Mouse (Mus musculus) lung, embryonic 16.5 days (tissue): Measurements from ENCODE around the gene Frmd4b. TPM values are rescaled to one million over a fixed set of nuclear protein-coding genes. Genes with fewer than 3 reads are reported as not detected.

Experiments used
- ATAC-seq: fragments of 200-750 bp; cut with Nextera tagmentation; 2 replicates; pipeline ENCODE4 v1.8.0; 2017; ENCODE audit warnings: low read depth, mild to moderate bottlenecking, moderate library complexity
- H3K27ac ChIP-seq: fragments of 300-500 bp; sonication (generic); 2 replicates; pipeline ENCODE4 v1.5.1; 2014; ENCODE audit warnings: mild to moderate bottlenecking, control low read depth, low read length
- H3K27me3 ChIP-seq: fragments of 300-500 bp; sonication (generic); 2 replicates; pipeline ENCODE4 v1.6.1; 2014; ENCODE audit warnings: low read depth, low read length, mixed read lengths; ENCODE audit not compliant: control insufficient read depth, insufficient read depth
- H3K36me3 ChIP-seq: fragments of 300-500 bp; sonication (generic); 2 replicates; pipeline ENCODE4 v1.6.1; 2014; ENCODE audit warnings: low read length; ENCODE audit not compliant: control insufficient read depth, insufficient read depth
- H3K4me1 ChIP-seq: fragments of 300-500 bp; sonication (generic); replicated peaks from 2 replicates; pipeline ENCODE4 v1.6.1; 2014; ENCODE audit warnings: low read length, mixed read lengths; ENCODE audit not compliant: control insufficient read depth, insufficient read depth
- H3K4me2 ChIP-seq: fragments of 300-500 bp; sonication (generic); 2 replicates; pipeline ENCODE4 v1.6.1; 2014; ENCODE audit warnings: low read depth, low read length, control low read depth
- H3K4me3 ChIP-seq: fragments of 300-500 bp; sonication (generic); 2 replicates; pipeline ENCODE4 v1.5.1; 2014; ENCODE audit warnings: mild to moderate bottlenecking, low read length, control low read depth
- H3K9ac ChIP-seq: fragments of 300-500 bp; sonication (generic); 2 replicates; pipeline ENCODE4 v1.6.1; 2014; ENCODE audit warnings: low read length, control low read depth
- H3K9me3 ChIP-seq: fragments of 300-500 bp; sonication (generic); 2 replicates; pipeline ENCODE4 v1.6.1; 2016; ENCODE audit warnings: low read length; ENCODE audit not compliant: control insufficient read depth
- WGBS: fragments of 180-500 bp; shearing (Covaris S2); extraction: QIAGEN DNeasy Blood & Tissue Kit; methylation state at CpG from one replicate; pipeline ENCODE4 v1.1.7; 2014; 5-methylcytosine and 5-hydroxymethylcytosine counted together
- polyA plus RNA-seq: library from polyadenylated mRNA; unstranded; fragments of >200 nt; fragmentation: Nextera tagmentation; extraction: Ambion mirVana; gene quantifications from 2 replicates; pipeline ENCODE4 v1.2.1, GENCODE M21; 2015

Gene Frmd4b
- polyA plus RNA-seq, 1 experiment from 2014 or later: 17.9 TPM

GRCm38 (mm10) chr6:97346527-97346926, 270.8 kb downstream of the Frmd4b start:
- WGBS: 27% methylated on average over 10 of the region's 10 CpGs
- Histone ChIP-seq H3K9me3 (no peaks in the 10 kb centered on the region), H3K4me3 (no peak overlapping the region), H3K27me3 (no peaks in the 10 kb centered on the region), H3K4me1 (peaks cover 13% of the 10 kb centered on the region), H3K36me3 (no peaks in the 10 kb centered on the region), H3K27ac (no peak overlapping the region), H3K4me2 (no peak overlapping the region), H3K9ac (no peak overlapping the region)
- ATAC-seq: no peak

- Histone ChIP-seq H3K9me3 (no peaks in the 10 kb centered on the region), H3K4me2 (no peak overlapping the region), H3K36me3 (no peaks in the 10 kb centered on the region), H3K9ac (no peak overlapping the region), H3K27me3 (no peaks in the 10 kb centered on the region), H3K4me1 (peaks cover 16% of the 10 kb centered on the region), H3K4me3 (no peak overlapping the region), H3K27ac (no peak overlapping the region)
- ATAC-seq: no peak
- WGBS: 88% methylated on average over 2 of the region's 2 CpGs
Measured at GRCm38 (mm10) chr6:97345921-97346320, 271.4 kb downstream of the Frmd4b start.

- Histone ChIP-seq H3K27me3 (no peaks in the 10 kb centered on the region), H3K36me3 (no peaks in the 10 kb centered on the region), H3K4me1 (peaks cover 4% of the 10 kb centered on the region; the same call in 1 of the 2 replicates), H3K4me2 (no peak overlapping the region), H3K27ac (0 out of 2 replicates have a peak overlapping the region, but pooled peaks have one; percentile 5), H3K9ac (no peak overlapping the region), H3K9me3 (no peaks in the 10 kb centered on the region), H3K4me3 (no peak overlapping the region)
- WGBS: 86% methylated on average over 5 of the region's 5 CpGs
- ATAC-seq: no peak
Measured at GRCm38 (mm10) chr6:97342185-97342584, 275.2 kb downstream of the Frmd4b start.

- no peaks in the 10 kb centered on the region for H3K9me3 ChIP-seq
- no peak overlapping the region for H3K4me3 ChIP-seq
- no peak overlapping the region for H3K9ac ChIP-seq
- 50% methylated on average over 1 of the region's 1 CpGs for WGBS
- peaks cover 4% of the 10 kb centered on the region; the same call in 1 of the 2 replicates for H3K4me1 ChIP-seq
- H3K36me3 ChIP-seq: no peaks in the 10 kb centered on the region
- H3K4me2 ChIP-seq: no peak overlapping the region
- ATAC-seq: peak; percentile 81
- H3K27me3 ChIP-seq: no peaks in the 10 kb centered on the region
- H3K27ac ChIP-seq: peak overlapping the region; percentile 47
Measured at GRCm38 (mm10) chr6:97341628-97342027, 275.7 kb downstream of the Frmd4b start.

- H3K27me3 ChIP-seq: no peaks in the 10 kb centered on the region
- WGBS: 53% methylated on average over 3 of the region's 3 CpGs
- H3K9me3 ChIP-seq: no peaks in the 10 kb centered on the region
- peak; percentile 73 for ATAC-seq
- no peak overlapping the region for H3K4me3 ChIP-seq
- no peaks in the 10 kb centered on the region for H3K36me3 ChIP-seq
- H3K27ac ChIP-seq: peak overlapping the region; percentile 47
- H3K4me1 ChIP-seq: peaks cover 4% of the 10 kb centered on the region; the same call in 1 of the 2 replicates
- no peak overlapping the region for H3K4me2 ChIP-seq
- no peak overlapping the region for H3K9ac ChIP-seq
Measured at GRCm38 (mm10) chr6:97341148-97341547, 276.2 kb downstream of the Frmd4b start.

GRCm38 (mm10) chr6:97340211-97340791, 277.0 kb downstream of the Frmd4b start:
- no peak for ATAC-seq
- H3K27ac ChIP-seq: no peak overlapping the region

GRCm38 (mm10) chr6:97339271-97339681, 278.1 kb downstream of the Frmd4b start:
- Histone ChIP-seq H3K4me3 (no peak overlapping the region), H3K36me3 (no peaks in the 10 kb centered on the region), H3K9ac (no peak overlapping the region), H3K4me1 (peaks cover 4% of the 10 kb centered on the region; the same call in 1 of the 2 replicates), H3K4me2 (no peak overlapping the region), H3K27ac (no peak overlapping the region), H3K9me3 (no peaks in the 10 kb centered on the region), H3K27me3 (no peaks in the 10 kb centered on the region)
- WGBS: 54% methylated on average over 5 of the region's 5 CpGs
- no peak for ATAC-seq

More at GRCm38 (mm10) chr6:97340211-97340791, 277.0 kb downstream of the Frmd4b start:
- H3K4me3 ChIP-seq: no peak overlapping the region
- H3K4me2 ChIP-seq: no peak overlapping the region
- H3K9ac ChIP-seq: no peak overlapping the region
- peaks cover 4% of the 10 kb centered on the region; the same call in 1 of the 2 replicates for H3K4me1 ChIP-seq
- H3K9me3 ChIP-seq: no peaks in the 10 kb centered on the region
- H3K27me3 ChIP-seq: no peaks in the 10 kb centered on the region
- H3K36me3 ChIP-seq: no peaks in the 10 kb centered on the region
- WGBS: 80% methylated on average over 17 of the region's 17 CpGs

- H3K9me3 ChIP-seq: no peaks in the 10 kb centered on the region
- H3K27me3 ChIP-seq: no peaks in the 10 kb centered on the region
- H3K36me3 ChIP-seq: no peaks in the 10 kb centered on the region
- no peak overlapping the region for H3K4me3 ChIP-seq
- no peak overlapping the region for H3K4me2 ChIP-seq
- ATAC-seq: no peak
- H3K9ac ChIP-seq: no peak overlapping the region
- peaks cover 4% of the 10 kb centered on the region; the same call in 1 of the 2 replicates for H3K4me1 ChIP-seq
- H3K27ac ChIP-seq: no peak overlapping the region
- WGBS: 65% methylated on average over 4 of the region's 4 CpGs
Measured at GRCm38 (mm10) chr6:97338843-97339242, 278.5 kb downstream of the Frmd4b start.

GRCm38 (mm10) chr6:97333323-97333722, 284.0 kb downstream of the Frmd4b start:
- Histone ChIP-seq H3K4me3 (no peak overlapping the region), H3K9me3 (no peaks in the 10 kb centered on the region), H3K9ac (no peak overlapping the region), H3K4me2 (no peak overlapping the region), H3K27ac (no peak overlapping the region), H3K27me3 (no peaks in the 10 kb centered on the region), H3K4me1 (no peaks in the 10 kb centered on the region), H3K36me3 (no peaks in the 10 kb centered on the region)
- 68% methylated on average over 3 of the region's 3 CpGs for WGBS
- ATAC-seq: no peak
